Mouse (Mus musculus): Measurements from ENCODE around the gene Olfr1129. TPM values are rescaled to one million over a fixed set of nuclear protein-coding genes. Genes with fewer than 3 reads are reported as not detected.
"Not testable (repeated sequence)": the region's sequence is repeated elsewhere in the genome, so short reads cannot be mapped to it uniquely, and the experiment has no call there.

Olfr1129 gene
- not detected in 2 replicates for polyA plus RNA-seq (2014; fragmentation: Nextera tagmentation; extraction: Ambion mirVana)

GRCm38 (mm10) chr2:87573602-87574001, at the start of gene Olfr1129:
Gene Olfr1129 (plus strand): TSS chr2:87573902.
- 86% methylated on average over 1 of the region's 1 CpGs for WGBS
- ATAC-seq (ENCODE audit: low FRiP score); H3K27me3 ChIP-seq (ENCODE audit: control insufficient read depth, insufficient read depth, low read length); H3K9ac ChIP-seq; H3K4me3 ChIP-seq (replicated peaks; ENCODE audit: low read length); DNase-seq (ENCODE audit: low spot score); H3K9me3 ChIP-seq (ENCODE audit: control insufficient read depth, low read length); H3K27ac ChIP-seq; H3K4me1 ChIP-seq (replicated peaks; ENCODE audit: control insufficient read depth, insufficient read depth, low read length); H3K4me2 ChIP-seq (replicated peaks); H3K36me3 ChIP-seq (replicated peaks; ENCODE audit: control insufficient read depth, insufficient read depth): not testable (repeated sequence)

DNA sequence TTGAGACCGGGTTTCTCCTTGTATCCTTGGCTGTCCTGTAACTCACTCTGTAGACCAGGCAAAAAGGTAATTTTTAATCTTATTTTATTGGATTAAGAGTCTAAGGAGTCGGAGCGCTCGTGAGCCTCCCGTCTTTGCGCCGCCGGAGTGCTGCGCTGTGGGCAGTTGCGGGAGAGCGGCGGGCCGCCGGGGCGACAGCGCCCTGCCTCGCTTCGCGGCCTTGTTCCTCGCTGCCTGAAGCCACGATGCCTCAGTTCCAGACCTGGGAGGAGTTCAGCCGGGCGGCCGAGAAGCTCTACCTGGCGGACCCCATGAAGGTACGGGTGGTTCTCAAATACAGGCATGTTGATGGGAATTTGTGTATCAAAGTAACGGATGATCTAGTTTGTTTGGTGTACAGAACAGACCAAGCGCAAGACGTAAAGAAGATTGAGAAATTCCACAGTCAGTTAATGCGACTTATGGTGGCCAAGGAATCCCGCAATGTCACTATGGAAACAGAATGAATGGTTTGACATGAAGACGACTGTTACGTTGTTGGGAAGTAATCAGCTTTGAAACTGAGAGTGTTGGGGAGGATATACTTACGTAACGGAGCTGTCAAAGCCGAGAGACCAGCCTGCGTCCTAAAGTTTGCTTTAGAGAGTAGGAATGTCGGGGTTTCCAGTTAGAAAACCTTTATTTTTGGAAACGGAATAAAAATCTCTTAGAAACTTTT, 47.6 kb upstream of the Olfr1129 start:
- H3K27me3 ChIP-seq (ENCODE audit: control insufficient read depth, insufficient read depth, low read length) = not testable (repeated sequence)
- peak; percentile 53; the same call in 1 of the 2 replicates for ATAC-seq (ENCODE audit: low FRiP score)
- H3K9ac ChIP-seq = peak overlapping the region; percentile 31; the same call in 1 of the 2 replicates

GRCm38 (mm10) chr2:87531496-87531895, 42.2 kb upstream of the Olfr1129 start, which contains the start of gene Olfr153:
Gene Olfr153 (plus strand): TSS chr2:87531796.
- no peak for DNase-seq (ENCODE audit: low spot score)
- no peaks in the 10 kb centered on the region for H3K36me3 ChIP-seq (replicated peaks; ENCODE audit: control insufficient read depth, insufficient read depth)

More for the DNA sequence above, 47.6 kb upstream of the Olfr1129 start:
- peak overlapping the region; percentile 22 for H3K4me3 ChIP-seq (replicated peaks; ENCODE audit: low read length)
- not testable (repeated sequence) for H3K27ac ChIP-seq; H3K9me3 ChIP-seq (ENCODE audit: control insufficient read depth, low read length); H3K4me1 ChIP-seq (replicated peaks; ENCODE audit: control insufficient read depth, insufficient read depth, low read length); H3K36me3 ChIP-seq (replicated peaks; ENCODE audit: control insufficient read depth, insufficient read depth)
- peak overlapping the region; percentile 46 for H3K4me2 ChIP-seq (replicated peaks)
- WGBS = 28% methylated on average over 38 of the region's 39 CpGs
- DNase-seq (ENCODE audit: low spot score) = peak; percentile 37

GRCm38 (mm10) chr2:87534826-87535225, 38.9 kb upstream of the Olfr1129 start:
- no peak for ATAC-seq (ENCODE audit: low FRiP score)
- H3K9ac ChIP-seq = no peak overlapping the region
- no peaks in the 10 kb centered on the region for H3K27me3 ChIP-seq (ENCODE audit: control insufficient read depth, insufficient read depth, low read length)
- no peaks in the 10 kb centered on the region for H3K36me3 ChIP-seq (replicated peaks; ENCODE audit: control insufficient read depth, insufficient read depth)
- H3K4me2 ChIP-seq (replicated peaks) = no peak overlapping the region
- H3K4me3 ChIP-seq (replicated peaks; ENCODE audit: low read length) = no peak overlapping the region
- H3K9me3 ChIP-seq (ENCODE audit: control insufficient read depth, low read length) = no peaks in the 10 kb centered on the region
- H3K27ac ChIP-seq = no peak overlapping the region
- no peak for DNase-seq (ENCODE audit: low spot score)
- H3K4me1 ChIP-seq (replicated peaks; ENCODE audit: control insufficient read depth, insufficient read depth, low read length) = no peaks in the 10 kb centered on the region
- WGBS = 78% methylated on average over 2 of the region's 2 CpGs

More at GRCm38 (mm10) chr2:87531496-87531895, 42.2 kb upstream of the Olfr1129 start, which contains the start of gene Olfr153:
- Histone ChIP-seq H3K9me3 (ENCODE audit: control insufficient read depth, low read length) (no peaks in the 10 kb centered on the region), H3K27me3 (ENCODE audit: control insufficient read depth, insufficient read depth, low read length) (no peaks in the 10 kb centered on the region), H3K4me3 (replicated peaks; ENCODE audit: low read length) (no peak within 1 kb of the TSS), H3K4me2 (replicated peaks) (no peak within 1 kb of the TSS), H3K4me1 (replicated peaks; ENCODE audit: control insufficient read depth, insufficient read depth, low read length) (no peaks in the 10 kb centered on the region), H3K9ac (no peak within 1 kb of the TSS), H3K27ac (no peak within 1 kb of the TSS)
- no peak for ATAC-seq (ENCODE audit: low FRiP score)

- Histone ChIP-seq H3K4me1 (replicated peaks; ENCODE audit: control insufficient read depth, insufficient read depth, low read length) (no peaks in the 10 kb centered on the region), H3K9me3 (ENCODE audit: control insufficient read depth, low read length) (no peaks in the 10 kb centered on the region), H3K27ac (no peak within 1 kb of the TSS), H3K4me3 (replicated peaks; ENCODE audit: low read length) (no peak within 1 kb of the TSS), H3K27me3 (ENCODE audit: control insufficient read depth, insufficient read depth, low read length) (no peaks in the 10 kb centered on the region), H3K36me3 (replicated peaks; ENCODE audit: control insufficient read depth, insufficient read depth) (no peaks in the 10 kb centered on the region), H3K9ac (no peak within 1 kb of the TSS), H3K4me2 (replicated peaks) (no peak within 1 kb of the TSS)
- 100% methylated on average over 1 of the region's 1 CpGs for WGBS
- no peak for DNase-seq (ENCODE audit: low spot score)
- no peak for ATAC-seq (ENCODE audit: low FRiP score)
Measured at GRCm38 (mm10) chr2:87545442-87545841, 28.3 kb upstream of the Olfr1129 start, which contains the start of gene Olfr1128. Gene Olfr1128 (minus strand): TSS chr2:87545542.

DNA sequence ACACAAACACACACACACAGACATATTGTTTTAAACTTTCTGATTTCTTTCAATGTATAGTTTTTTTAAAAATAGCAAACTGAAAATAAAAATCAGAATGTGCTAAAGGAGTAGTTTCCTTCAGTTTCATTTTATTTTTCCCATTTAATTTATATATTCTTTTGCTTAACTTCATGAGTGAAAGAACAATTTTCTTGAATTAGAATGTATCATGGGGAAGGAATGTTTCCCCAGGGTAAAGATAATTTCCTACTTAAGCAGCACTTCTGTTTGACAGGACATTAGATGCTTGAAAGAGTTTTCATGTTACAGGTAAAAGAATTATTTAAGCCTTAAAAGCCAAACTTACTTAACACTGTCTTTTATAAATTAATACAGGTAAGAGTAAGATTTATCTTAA, 32.2 kb downstream of the Olfr1129 start, which contains the start of gene Olfr1130:
Gene Olfr1130 (plus strand): TSS at position 301 of the 400 bp plus-strand sequence.
- H3K4me1 ChIP-seq (replicated peaks; ENCODE audit: control insufficient read depth, insufficient read depth, low read length) = not testable (repeated sequence)

DNA sequence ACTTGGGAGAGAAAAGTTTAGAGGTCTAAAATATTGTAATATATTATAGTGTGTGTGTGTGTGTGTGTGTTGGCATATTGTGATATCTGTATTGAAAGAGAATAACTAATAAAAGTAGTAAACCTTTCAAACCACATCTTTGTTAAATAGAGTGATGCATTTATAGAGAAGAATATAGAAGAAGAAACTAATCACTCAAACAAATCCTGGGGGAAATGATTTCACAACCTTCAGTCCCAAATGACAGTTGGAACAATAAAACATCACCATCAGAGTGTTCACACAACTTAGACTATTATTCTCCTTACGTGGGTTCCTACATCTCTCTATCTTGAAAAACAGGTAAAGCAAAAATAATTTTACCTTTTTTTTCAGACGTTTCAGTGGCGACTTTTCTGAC, 53.1 kb downstream of the Olfr1129 start, which contains the start of gene Olfr1131:
Gene Olfr1131 (plus strand): TSS at position 301 of the 400 bp plus-strand sequence.
- no peak for ATAC-seq (ENCODE audit: low FRiP score)
- Histone ChIP-seq H3K4me3 (replicated peaks; ENCODE audit: low read length) (no peak within 1 kb of the TSS), H3K4me1 (replicated peaks; ENCODE audit: control insufficient read depth, insufficient read depth, low read length) (no peaks in the 10 kb centered on the region), H3K4me2 (replicated peaks) (no peak within 1 kb of the TSS), H3K27ac (no peak within 1 kb of the TSS), H3K27me3 (ENCODE audit: control insufficient read depth, insufficient read depth, low read length) (no peaks in the 10 kb centered on the region), H3K9me3 (ENCODE audit: control insufficient read depth, low read length) (no peaks in the 10 kb centered on the region), H3K36me3 (replicated peaks; ENCODE audit: control insufficient read depth, insufficient read depth) (no peaks in the 10 kb centered on the region), H3K9ac (no peak within 1 kb of the TSS)
- 72% methylated on average over 3 of the region's 3 CpGs for WGBS
- no peak for DNase-seq (ENCODE audit: low spot score)

More for the DNA sequence above, 32.2 kb downstream of the Olfr1129 start, which contains the start of gene Olfr1130:
- ATAC-seq (ENCODE audit: low FRiP score); H3K36me3 ChIP-seq (replicated peaks; ENCODE audit: control insufficient read depth, insufficient read depth); H3K27me3 ChIP-seq (ENCODE audit: control insufficient read depth, insufficient read depth, low read length); DNase-seq (ENCODE audit: low spot score); H3K9ac ChIP-seq; H3K9me3 ChIP-seq (ENCODE audit: control insufficient read depth, low read length); H3K27ac ChIP-seq; H3K4me2 ChIP-seq (replicated peaks); H3K4me3 ChIP-seq (replicated peaks; ENCODE audit: low read length): not testable (repeated sequence)

Other genes starting within 250 kb of the Olfr1129 start
- not detected in 2 replicates for gene Olfr1120, start 219.1 kb upstream of the Olfr1129 start, polyA plus RNA-seq (2014; fragmentation: Nextera tagmentation; extraction: Ambion mirVana)
- gene Olfr1121, start 204.0 kb upstream of the Olfr1129 start, polyA plus RNA-seq (2014; fragmentation: Nextera tagmentation; extraction: Ambion mirVana) = not detected in 2 replicates
- gene Olfr1122, start 188.1 kb upstream of the Olfr1129 start, polyA plus RNA-seq (2014; fragmentation: Nextera tagmentation; extraction: Ambion mirVana) = not detected in 2 replicates
- not detected in 2 replicates for gene Olfr1123, start 157.3 kb upstream of the Olfr1129 start, polyA plus RNA-seq (2014; fragmentation: Nextera tagmentation; extraction: Ambion mirVana)
- not detected in 2 replicates for gene Olfr1124, start 143.6 kb upstream of the Olfr1129 start, polyA plus RNA-seq (2014; fragmentation: Nextera tagmentation; extraction: Ambion mirVana)
- not detected in 2 replicates for gene Olfr1126, start 119.9 kb upstream of the Olfr1129 start, polyA plus RNA-seq (2014; fragmentation: Nextera tagmentation; extraction: Ambion mirVana)
- gene Pramel7, start 76.8 kb upstream of the Olfr1129 start, polyA plus RNA-seq (2014; fragmentation: Nextera tagmentation; extraction: Ambion mirVana) = not detected in 2 replicates
- gene Pramel6, start 67.3 kb upstream of the Olfr1129 start, polyA plus RNA-seq (2014; fragmentation: Nextera tagmentation; extraction: Ambion mirVana) = not detected in 2 replicates
- gene Olfr153, start 42.1 kb upstream of the Olfr1129 start, polyA plus RNA-seq (2014; fragmentation: Nextera tagmentation; extraction: Ambion mirVana) = not detected in 2 replicates
- not detected in 2 replicates for gene Olfr1128, start 28.4 kb upstream of the Olfr1129 start, polyA plus RNA-seq (2014; fragmentation: Nextera tagmentation; extraction: Ambion mirVana)
- gene Olfr1130, start 32.3 kb downstream of the Olfr1129 start, polyA plus RNA-seq (2014; fragmentation: Nextera tagmentation; extraction: Ambion mirVana) = not detected in 2 replicates
- gene Olfr1131, start 53.2 kb downstream of the Olfr1129 start, polyA plus RNA-seq (2014; fragmentation: Nextera tagmentation; extraction: Ambion mirVana) = not detected in 2 replicates
- not detected in 2 replicates for gene Olfr1132, start 63.6 kb downstream of the Olfr1129 start, polyA plus RNA-seq (2014; fragmentation: Nextera tagmentation; extraction: Ambion mirVana)
- gene Olfr1133, start 73.5 kb downstream of the Olfr1129 start, polyA plus RNA-seq (2014; fragmentation: Nextera tagmentation; extraction: Ambion mirVana) = not detected in 2 replicates
- not detected in 2 replicates for gene Olfr1134, start 84.6 kb downstream of the Olfr1129 start, polyA plus RNA-seq (2014; fragmentation: Nextera tagmentation; extraction: Ambion mirVana)
- not detected in 2 replicates for gene Olfr1135, start 99.8 kb downstream of the Olfr1129 start, polyA plus RNA-seq (2014; fragmentation: Nextera tagmentation; extraction: Ambion mirVana)
- not detected in 2 replicates for gene Olfr1136, start 120.0 kb downstream of the Olfr1129 start, polyA plus RNA-seq (2014; fragmentation: Nextera tagmentation; extraction: Ambion mirVana)
- not detected in 2 replicates for gene Olfr1137, start 139.3 kb downstream of the Olfr1129 start, polyA plus RNA-seq (2014; fragmentation: Nextera tagmentation; extraction: Ambion mirVana)
- gene Olfr1138, start 166.1 kb downstream of the Olfr1129 start, polyA plus RNA-seq (2014; fragmentation: Nextera tagmentation; extraction: Ambion mirVana) = not detected in 2 replicates
- not detected in 2 replicates for gene Olfr1140, start 169.8 kb downstream of the Olfr1129 start, polyA plus RNA-seq (2014; fragmentation: Nextera tagmentation; extraction: Ambion mirVana)
- not detected in 2 replicates for gene Olfr1141, start 180.1 kb downstream of the Olfr1129 start, polyA plus RNA-seq (2014; fragmentation: Nextera tagmentation; extraction: Ambion mirVana)
- not detected in 2 replicates for gene Olfr152, start 205.6 kb downstream of the Olfr1129 start, polyA plus RNA-seq (2014; fragmentation: Nextera tagmentation; extraction: Ambion mirVana)
- not detected in 2 replicates for gene Olfr1143, start 226.7 kb downstream of the Olfr1129 start, polyA plus RNA-seq (2014; fragmentation: Nextera tagmentation; extraction: Ambion mirVana)
- not detected in 2 replicates for gene Olfr1145, start 235.9 kb downstream of the Olfr1129 start, polyA plus RNA-seq (2014; fragmentation: Nextera tagmentation; extraction: Ambion mirVana)